Mouse (Mus musculus): ENCODE data around the gene Odf3l1.

GRCm38 (mm10) chr9:56832900-56833299, 31.6 kb downstream of the Odf3l1 start:
- TF ChIP-seq EP300 (IDR thresholded peaks at IDR 0.05; ENCODE audit: low read depth) (no peak), CTCF (IDR thresholded peaks at IDR 0.05; ENCODE audit: low read depth) (no peak)

Measured in heart, postnatal 0 days (tissue).